Mouse (Mus musculus) heart, adult 2 months (tissue): ENCODE data around the gene BC003965. TPM values are rescaled to one million over a fixed set of nuclear protein-coding genes. Genes with fewer than 3 reads are reported as not detected.

Experiments
- DNase-seq, 2 experiments: peaks; one replicate each; pipeline ENCODE4 v3.0.0; 2021
- H3K27ac ChIP-seq: fragments of 200-600 bp; 2 replicates; pipeline ENCODE4 v1.8.1; 2022
- H3K27me3 ChIP-seq: fragments of 200-500 bp; 2 replicates; pipeline ENCODE4 v1.6.1; 2012; ENCODE audit warnings: mild to moderate bottlenecking, low read length, inconsistent platforms, mixed read lengths; ENCODE audit not compliant: control insufficient read depth, insufficient read depth
- H3K36me3 ChIP-seq: fragments of 200-500 bp; 2 replicates; pipeline ENCODE4 v1.6.1; 2012; ENCODE audit warnings: low read length, inconsistent platforms; ENCODE audit not compliant: control insufficient read depth, insufficient read depth
- H3K4me1 ChIP-seq: fragments of 200-500 bp; 2 replicates; pipeline ENCODE4 v1.6.1; 2011; ENCODE audit warnings: low read length; ENCODE audit not compliant: control insufficient read depth, insufficient read depth
- H3K4me3 ChIP-seq: fragments of 200-600 bp; 2 replicates; pipeline ENCODE4 v1.8.1; 2022
- H3K79me2 ChIP-seq: fragments of 200-500 bp; replicated peaks from 2 replicates; pipeline ENCODE4 v1.6.1; 2012; ENCODE audit warnings: mild to moderate bottlenecking, inconsistent platforms, low read length, moderate library complexity, mixed read lengths; ENCODE audit not compliant: control insufficient read depth, insufficient read depth
- H3K9ac ChIP-seq: fragments of 200-500 bp; 2 replicates; pipeline ENCODE4 v1.6.1; 2012; ENCODE audit warnings: low read depth, mild to moderate bottlenecking, control low read depth, inconsistent platforms, low read length, mixed read lengths
- CTCF ChIP-seq: fragments of 200-600 bp; IDR thresholded peaks from 2 replicates; pipeline ENCODE4 v1.8.1; 2022; ENCODE audit warnings: antibody characterized with exemption, mild to moderate bottlenecking, moderate library complexity
- EP300 ChIP-seq: fragments of 200-500 bp; IDR thresholded peaks from 2 replicates; pipeline ENCODE4 v1.6.1; 2011; ENCODE audit warnings: low read depth, low read length, control low read depth; ENCODE audit not compliant: insufficient read depth
- POLR2A ChIP-seq: fragments of 200-500 bp; IDR thresholded peaks from 2 replicates; pipeline ENCODE4 v1.6.1; 2011; ENCODE audit warnings: mild to moderate bottlenecking, low read depth, low read length, control low read depth; ENCODE audit not compliant: insufficient read depth
- WGBS: fragments of 180-500 bp; shearing (Covaris S2); methylation state at CpG from one replicate; pipeline ENCODE4 v1.1.7; 2018; 5-methylcytosine and 5-hydroxymethylcytosine counted together
- intact Hi-C: fragments of 180-260 bp; cut with DNase I; formaldehyde crosslinking; loops from one replicate; pipeline ENCODE4 v1.15.1; 2025
- polyA plus RNA-seq: library from polyadenylated mRNA; depleted of rRNA; stranded (reverse); fragments of >200 nt; gene quantifications from 2 replicates; pipeline ENCODE4 v1.2.3, GENCODE M21; 2012
- total RNA-seq, 2 experiments: library from RNA; stranded (reverse); gene quantifications; 2 replicates each; pipeline ENCODE4 v1.2.3; 2021

BC003965 gene
- total and polyA plus RNA-seq, 3 experiments: 12.1 to 22.2 (median 20.8) TPM

DNA sequence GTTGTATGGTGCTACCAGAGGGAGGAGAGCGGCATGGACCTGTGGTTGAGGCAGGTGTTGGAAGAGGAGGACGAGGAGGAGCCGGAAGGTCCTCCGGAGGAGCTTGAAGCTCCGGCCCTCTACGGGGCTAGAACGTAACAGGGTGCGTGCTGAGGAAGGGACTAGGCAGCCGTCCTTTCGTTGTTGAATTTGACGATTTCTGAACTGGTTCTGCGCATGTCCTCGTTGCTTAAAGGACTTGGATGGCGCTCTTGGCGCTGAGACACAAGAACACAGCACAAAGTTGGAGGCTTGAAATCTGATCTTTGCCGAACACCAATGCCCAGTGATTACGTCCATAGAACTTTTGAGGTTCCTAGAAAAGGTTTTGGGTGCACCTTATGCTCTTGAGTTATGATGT, 607 bp downstream of the BC003965 start:
- Histone ChIP-seq H3K4me1 (peaks cover 7% of the 10 kb centered on the region), H3K9ac (peak overlapping the region; percentile 81), H3K4me3 (peak overlapping the region; percentile 94), H3K36me3 (peaks cover 5% of the 10 kb centered on the region; the same call in 1 of the 2 replicates), H3K79me2 (0 out of 2 replicates have a peak, but pooled peaks cover 2% of the 10 kb centered on the region), H3K27me3 (no peaks in the 10 kb centered on the region), H3K27ac (peak overlapping the region; percentile 98)
- no peak for DNase-seq
- no peak for TF ChIP-seq CTCF
- TF ChIP-seq POLR2A: no peak
- TF ChIP-seq EP300: no peak
- WGBS: 8% methylated on average over 17 of the region's 17 CpGs
- intact Hi-C loops: loop anchor here (1.0 to 5.0 kb wide), 4 partner anchors 52 to 168 kb away; partner anchors contain the start of genes Clcn7, Cramp1l, Gnptg and Ift140

DNA sequence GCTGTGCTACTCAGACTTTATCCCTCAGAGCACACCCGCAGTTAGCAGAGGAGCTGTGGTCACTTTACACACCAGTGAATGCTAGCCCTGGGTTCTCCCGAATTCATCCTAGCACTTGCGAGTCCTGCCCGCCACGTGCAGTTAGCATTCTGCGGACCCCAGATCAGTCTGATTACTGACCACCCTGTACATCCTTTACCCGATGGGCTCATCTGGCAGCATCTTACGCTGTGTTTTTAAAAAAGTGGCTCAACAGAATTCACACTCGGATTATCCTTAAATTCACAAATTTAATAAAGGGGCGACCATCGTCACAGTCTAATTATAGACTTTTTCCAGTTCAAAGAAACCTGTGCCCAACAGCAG, 3.4 kb downstream of the BC003965 start:
- WGBS: 7% methylated on average over 11 of the region's 11 CpGs
- Histone ChIP-seq H3K27ac (peak overlapping the region; percentile 90), H3K27me3 (no peaks in the 10 kb centered on the region), H3K4me1 (peaks cover 7% of the 10 kb centered on the region), H3K79me2 (peaks cover 4% of the 10 kb centered on the region; the same call in 1 of the 2 replicates), H3K4me3 (peak overlapping the region; percentile 98), H3K9ac (peak overlapping the region; percentile 97), H3K36me3 (peaks cover 7% of the 10 kb centered on the region; the same call in 1 of the 2 replicates)
- intact Hi-C loops: loop anchor here (5.0 kb wide), 1 partner anchor 55 kb away; the partner anchor contains the start of genes Gnptg and Tsr3
- TF ChIP-seq EP300 (no peak), CTCF (no peak), POLR2A (no peak)
- no peak for DNase-seq

DNA sequence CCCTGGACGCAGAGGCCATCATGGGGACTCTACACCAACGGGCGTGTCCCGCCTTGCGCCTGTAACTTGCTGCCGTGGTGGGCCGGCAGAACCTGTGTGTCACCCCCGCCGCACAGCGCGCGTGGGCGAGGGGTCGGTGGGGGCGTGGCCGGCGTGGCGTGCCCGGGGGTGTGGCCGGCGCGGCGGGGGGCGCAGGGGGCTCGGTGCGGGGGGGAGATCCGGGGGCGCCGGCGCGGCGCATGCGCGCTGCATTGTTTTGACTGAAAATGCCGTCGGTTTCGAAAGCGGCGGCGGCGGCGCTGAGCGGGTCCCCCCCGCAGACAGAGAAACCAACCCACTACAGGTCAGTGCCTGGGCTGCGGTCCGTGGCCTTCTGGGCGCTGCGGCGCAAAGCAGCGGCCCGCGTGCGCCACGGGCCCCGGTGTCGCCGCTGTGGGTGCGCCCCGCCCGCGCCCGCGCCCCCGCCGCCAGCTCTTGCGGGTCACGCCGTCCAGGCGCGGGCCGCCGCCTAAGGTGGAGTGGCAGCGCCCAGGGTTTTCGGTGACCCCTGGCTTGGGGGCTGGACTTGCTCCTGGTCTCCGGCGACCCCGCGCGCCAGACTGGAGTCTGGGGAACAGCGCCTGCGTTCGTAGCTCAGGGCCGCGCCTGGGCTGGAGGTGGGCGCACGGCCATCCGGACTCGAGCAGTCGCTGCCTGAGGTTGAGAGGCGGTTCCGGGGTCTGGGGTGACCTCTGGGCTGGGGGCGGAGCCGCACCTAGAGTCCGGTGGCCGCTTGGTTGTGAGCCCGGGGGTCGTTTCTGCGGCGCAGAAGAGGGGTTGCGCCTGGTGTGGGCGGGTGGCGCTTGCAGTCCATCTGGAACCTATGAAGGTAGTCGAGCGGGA, 4.0 kb downstream of the BC003965 start, which contains the start of gene Unkl:
Gene Unkl (plus strand): TSS at position 248 of the 882 bp plus-strand sequence.
- Histone ChIP-seq H3K27ac (peak within 1 kb of the TSS; percentile 90), H3K79me2 (peaks cover 5% of the 10 kb centered on the region), H3K4me3 (peak within 1 kb of the TSS; percentile 98), H3K4me1 (peaks cover 7% of the 10 kb centered on the region), H3K9ac (peak within 1 kb of the TSS; percentile 97), H3K27me3 (no peaks in the 10 kb centered on the region), H3K36me3 (peaks cover 7% of the 10 kb centered on the region; the same call in 1 of the 2 replicates)
- TF ChIP-seq CTCF (no peak), POLR2A (peak; percentile 50; the same call in 1 of the 2 replicates)
- intact Hi-C loops: loop anchor here (5.0 kb wide), 1 partner anchor 54 kb away; the partner anchor contains the start of genes Gnptg and Tsr3
- under 1% methylated on average over 98 of the region's 104 CpGs for WGBS
- DNase-seq: peak; percentile 84 to 87

DNA sequence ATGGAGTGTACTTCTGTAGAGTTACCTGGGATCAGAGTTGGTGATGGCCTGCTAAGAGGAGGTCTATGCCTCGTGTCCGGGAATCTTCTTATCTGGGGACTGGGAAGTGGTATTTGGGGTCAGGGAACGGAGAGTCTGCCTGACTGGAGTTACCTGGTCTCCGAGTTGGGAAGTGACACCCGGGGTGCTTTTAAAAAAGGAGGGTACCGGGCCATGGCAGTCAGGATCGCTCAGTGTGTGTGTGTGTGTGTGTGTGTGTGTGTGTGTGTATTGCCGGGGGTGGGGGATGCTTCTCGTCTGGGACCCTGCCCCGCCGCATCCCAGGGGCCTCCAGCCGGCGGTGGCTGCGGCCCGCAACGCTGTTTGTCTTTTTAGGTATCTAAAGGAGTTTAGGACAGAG, 4.7 kb downstream of the BC003965 start:
- no peak for DNase-seq
- 3% methylated on average over 15 of the region's 16 CpGs for WGBS
- Histone ChIP-seq H3K27ac (peak overlapping the region; percentile 90), H3K79me2 (peaks cover 10% of the 10 kb centered on the region), H3K36me3 (peaks cover 7% of the 10 kb centered on the region; the same call in 1 of the 2 replicates), H3K27me3 (no peaks in the 10 kb centered on the region), H3K9ac (peak overlapping the region; percentile 97), H3K4me3 (peak overlapping the region; percentile 98), H3K4me1 (peaks cover 5% of the 10 kb centered on the region)
- intact Hi-C loops: loop anchor here (5.0 kb wide), 1 partner anchor 53 kb away; the partner anchor contains the start of genes Gnptg and Tsr3
- no peak for TF ChIP-seq EP300
- TF ChIP-seq CTCF: no peak
- no peak for TF ChIP-seq POLR2A

DNA sequence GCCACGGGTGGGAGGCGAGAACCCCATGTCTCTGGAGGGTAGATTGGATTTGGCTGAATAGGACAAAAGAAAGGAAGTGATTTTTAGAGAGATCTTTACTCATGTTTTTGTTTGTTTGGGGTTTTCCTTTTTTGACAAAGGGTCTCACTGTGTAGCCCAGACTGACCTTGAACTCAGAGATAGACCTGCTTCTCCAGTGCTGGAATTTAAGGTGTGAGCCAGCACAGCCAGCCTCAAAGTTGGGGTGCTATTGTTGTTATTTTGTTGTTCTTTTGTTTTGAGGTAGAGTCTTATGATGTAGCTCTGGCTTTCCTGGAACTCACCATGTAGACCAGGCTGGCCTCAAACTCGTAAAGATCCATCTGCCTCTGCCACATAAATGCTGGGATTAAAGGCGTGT, 18.0 kb downstream of the BC003965 start:
- Histone ChIP-seq H3K4me1 (no peaks in the 10 kb centered on the region), H3K79me2 (no peaks in the 10 kb centered on the region), H3K36me3 (no peaks in the 10 kb centered on the region), H3K27ac (no peak overlapping the region), H3K4me3 (no peak overlapping the region), H3K9ac (no peak overlapping the region), H3K27me3 (no peaks in the 10 kb centered on the region)
- no peak for DNase-seq
- 91% methylated on average over 4 of the region's 4 CpGs for WGBS
- no peak for TF ChIP-seq POLR2A
- no peak for TF ChIP-seq EP300
- TF ChIP-seq CTCF: no peak
- intact Hi-C loops: no loop called here

DNA sequence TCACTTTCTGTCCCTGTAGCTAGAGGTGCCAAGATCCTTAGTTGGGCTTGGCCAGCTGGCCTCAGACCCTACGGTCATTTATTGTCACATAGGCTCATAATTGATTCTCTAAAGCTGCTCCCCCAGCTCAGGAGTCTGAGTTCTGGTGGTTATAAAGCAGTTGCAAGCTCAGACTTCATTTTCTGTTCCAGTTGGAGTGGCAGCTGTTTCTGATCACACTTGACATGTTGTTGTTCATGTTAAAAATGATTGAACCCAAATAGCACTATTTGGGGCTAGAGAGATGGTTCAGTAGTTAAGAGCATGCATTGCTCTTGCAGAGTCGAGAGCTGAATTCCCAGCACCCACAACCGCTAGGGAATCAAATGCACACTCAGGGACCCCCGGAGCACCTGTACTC, 25.7 kb downstream of the BC003965 start:
- DNase-seq: no peak
- H3K36me3 ChIP-seq: no peaks in the 10 kb centered on the region
- no peak overlapping the region for H3K4me3 ChIP-seq
- H3K4me1 ChIP-seq: peaks cover 5% of the 10 kb centered on the region
- 82% methylated on average over 4 of the region's 4 CpGs for WGBS
- no peak for TF ChIP-seq EP300
- TF ChIP-seq POLR2A: no peak
- TF ChIP-seq CTCF: no peak
- no peak overlapping the region for H3K27ac ChIP-seq
- no peaks in the 10 kb centered on the region for H3K79me2 ChIP-seq
- intact Hi-C loops: no loop called here
- H3K27me3 ChIP-seq: no peaks in the 10 kb centered on the region
- H3K9ac ChIP-seq: no peak overlapping the region
